17 mouse cellular contexts compared by ENCODE assay signal in genomic region chr6:125344084-125344483, GRCm38 (mm10). TPM values are rescaled to one million over a fixed set of nuclear protein-coding genes. Genes with fewer than 3 reads are reported as not detected.
DNase-seq lines count a peak whose midpoint lies in the region; ATAC-seq and TF ChIP-seq lines count a peak whose summit lies in the region.
"Had no signal": no experiment of that assay in that cellular context is flagged by ENCODE, and none has a peak within 500 bp of the region (broad histone marks: within the 10 kb centered on the region; RNA-seq: fewer than 3 reads in every experiment).

No protein-coding gene starts in this region.

- intact Hi-C loops in gastrocnemius, adult 2 months (cut with DNase I), result no loop called here

- H3K4me1 ChIP-seq in lung, adult 2 months (ENCODE audit: control insufficient read depth, insufficient read depth, low read length), result peaks cover 38% of the 10 kb centered on the region
- H3K4me1 ChIP-seq in stomach, embryonic 15.5 days, result peaks cover 17% of the 10 kb centered on the region
- peaks cover 6% of the 10 kb centered on the region for H3K4me1 ChIP-seq in neural tube, embryonic 15.5 days

- no peak for TF ChIP-seq CTCF in gastrocnemius, adult 2 months (IDR thresholded peaks at IDR 0.05)
- TF ChIP-seq CTCF in lung, adult 2 months (IDR thresholded peaks at IDR 0.05; ENCODE audit: insufficient read depth, low read length), result no peak

- no peak for ATAC-seq in stomach, embryonic 15.5 days (ENCODE audit: insufficient read depth, low FRiP score, low read depth)
- ATAC-seq in neural tube, embryonic 15.5 days (ENCODE audit: low FRiP score), result no peak
- ATAC-seq: inflammation-experienced regulatory T-cells, adult 6 months had no signal

- H3K9ac ChIP-seq in stomach, embryonic 15.5 days, result no peak overlapping the region
- no peak overlapping the region for H3K9ac ChIP-seq in neural tube, embryonic 15.5 days (replicated peaks)
- H3K9ac ChIP-seq: forebrain, embryonic 12.5 days; neural tube, embryonic 13.5 days had no signal

- H3K4me2 ChIP-seq in stomach, embryonic 15.5 days, result peak overlapping the region; percentile 21
- no peak overlapping the region for H3K4me2 ChIP-seq in neural tube, embryonic 15.5 days
- H3K4me2 ChIP-seq: forebrain, embryonic 12.5 days; midbrain, embryonic 11.5 days; neural tube, embryonic 13.5 days had no signal

- H3K9me3 ChIP-seq in stomach, embryonic 15.5 days, result no peaks in the 10 kb centered on the region
- H3K9me3 ChIP-seq in neural tube, embryonic 15.5 days (replicated peaks), result no peaks in the 10 kb centered on the region
- H3K9me3 ChIP-seq: forebrain, embryonic 12.5 days; neural tube, embryonic 13.5 days had no signal

- no peaks in the 10 kb centered on the region for H3K27me3 ChIP-seq in stomach, embryonic 15.5 days (replicated peaks)
- 0 out of 2 replicates have a peak, but pooled peaks cover 6% of the 10 kb centered on the region for H3K27me3 ChIP-seq in neural tube, embryonic 15.5 days (replicated peaks)

- no peak for TF ChIP-seq POLR2A in lung, adult 2 months (IDR thresholded peaks at IDR 0.05; ENCODE audit: borderline replicate concordance, extremely low read depth, low read depth, low read length)

- H3K4me3 ChIP-seq in gastrocnemius, adult 2 months, result no peak overlapping the region
- no peak overlapping the region for H3K4me3 ChIP-seq in lung, adult 2 months (replicated peaks; ENCODE audit: extremely low read depth, low read depth, low read length)
- H3K4me3 ChIP-seq in stomach, embryonic 15.5 days (replicated peaks), result no peak overlapping the region
- no peak overlapping the region for H3K4me3 ChIP-seq in neural tube, embryonic 15.5 days (replicated peaks)
- H3K4me3 ChIP-seq: forebrain, embryonic 12.5 days; neural tube, embryonic 13.5 days had no signal

- 22% methylated on average over 8 of the region's 8 CpGs for WGBS in lung, adult 2 months
- 24% methylated on average over 8 of the region's 8 CpGs for WGBS in stomach, embryonic 15.5 days
- WGBS in neural tube, embryonic 15.5 days, result 53% methylated on average over 8 of the region's 8 CpGs

- H3K27ac ChIP-seq in gastrocnemius, adult 2 months, result peak overlapping the region; percentile 46
- peak overlapping the region; percentile 74 for H3K27ac ChIP-seq in stomach, embryonic 15.5 days
- H3K27ac ChIP-seq in neural tube, embryonic 15.5 days (replicated peaks), result no peak overlapping the region
- H3K27ac ChIP-seq: forebrain, embryonic 12.5 days; neural tube, embryonic 13.5 days had no signal

- no peak for DNase-seq in gastrocnemius, adult 2 months
- DNase-seq in gastrocnemius, postnatal 10 days, result no peak
- DNase-seq in lung, adult 18-20 months, result peak; percentile 63 to 80
- no peak for DNase-seq in lung, adult 2 months
- DNase-seq in kidney, postnatal 25 days, result peak; percentile 50 to 75
- DNase-seq in cerebellum, adult 11 months, result no peak
- DNase-seq: adrenal gland, postnatal 14 days; cerebellum, postnatal 14 days; right cerebral cortex, postnatal 4 days had no signal

- H3K36me3 ChIP-seq in stomach, embryonic 15.5 days, result no peaks in the 10 kb centered on the region
- no peaks in the 10 kb centered on the region for H3K36me3 ChIP-seq in neural tube, embryonic 15.5 days
- H3K36me3 ChIP-seq: forebrain, embryonic 12.5 days; neural tube, embryonic 13.5 days had no signal

RNA-seq across cellular contexts. Expression of gene Tnfrsf1a, which starts 5.1 kb away (rescaled TPM):
- 10 to 100 TPM; 25.8 to 26.2 TPM for total RNA-seq in gastrocnemius, adult 2 months (2021)
- 10 to 100 TPM; 43.8 to 58.8 TPM for total RNA-seq in gastrocnemius, postnatal 10 days (2021)
- polyA plus RNA-seq in lung, adult 2 months (2012; rRNA removed), result 186 and 200 TPM in 2 replicates
- polyA plus RNA-seq in stomach, embryonic 15.5 days (2015; fragmentation: Nextera tagmentation; extraction: Ambion mirVana), result 67.6 and 69.5 TPM in 2 replicates
- 13.6 and 28.4 TPM in 2 replicates for polyA plus RNA-seq in neural tube, embryonic 15.5 days (2015; fragmentation: Nextera tagmentation; extraction: Ambion mirVana)

RNA-seq across cellular contexts. Expression of gene Scnn1a, which starts 23.6 kb away (rescaled TPM):
- total RNA-seq in gastrocnemius, adult 2 months (2021), result under 1 TPM; 0.10 to 0.14 TPM
- total RNA-seq in gastrocnemius, postnatal 10 days (2021), result under 1 TPM; 0.31 to 0.43 TPM
- 245 and 249 TPM in 2 replicates for polyA plus RNA-seq in lung, adult 2 months (2012; rRNA removed)
- polyA plus RNA-seq in stomach, embryonic 15.5 days (2015; fragmentation: Nextera tagmentation; extraction: Ambion mirVana), result 3.1 and 3.8 TPM in 2 replicates
- 0.44 and 2.6 TPM in 2 replicates for polyA plus RNA-seq in neural tube, embryonic 15.5 days (2015; fragmentation: Nextera tagmentation; extraction: Ambion mirVana)
- polyA plus RNA-seq: inflammation-experienced regulatory T-cells, adult 6 months had no signal

RNA-seq across cellular contexts. Expression of gene Ltbr, which starts 30.4 kb away (rescaled TPM):
- 10 to 100 TPM; 20.3 to 21.2 TPM for total RNA-seq in gastrocnemius, adult 2 months (2021)
- total RNA-seq in gastrocnemius, postnatal 10 days (2021), result 10 to 100 TPM; 34.0 to 36.1 TPM
- polyA plus RNA-seq in lung, adult 2 months (2012; rRNA removed), result 107 and 116 TPM in 2 replicates
- 62.7 and 64.5 TPM in 2 replicates for polyA plus RNA-seq in stomach, embryonic 15.5 days (2015; fragmentation: Nextera tagmentation; extraction: Ambion mirVana)
- 19.5 and 28.1 TPM in 2 replicates for polyA plus RNA-seq in neural tube, embryonic 15.5 days (2015; fragmentation: Nextera tagmentation; extraction: Ambion mirVana)

RNA-seq across cellular contexts. Expression of gene Plekhg6, which starts 36.5 kb away (rescaled TPM):
- not detected for total RNA-seq in gastrocnemius, adult 2 months (2021)
- under 1 TPM in 1 of 2 experiments, not detected in 1; 0.07 TPM for total RNA-seq in gastrocnemius, postnatal 10 days (2021)
- polyA plus RNA-seq in lung, adult 2 months (2012; rRNA removed), result 1.3 and 2.6 TPM in 2 replicates
- polyA plus RNA-seq in stomach, embryonic 15.5 days (2015; fragmentation: Nextera tagmentation; extraction: Ambion mirVana), result 3.1 and 3.9 TPM in 2 replicates
- 0.23 and 0.70 TPM in 2 replicates for polyA plus RNA-seq in neural tube, embryonic 15.5 days (2015; fragmentation: Nextera tagmentation; extraction: Ambion mirVana)
- total RNA-seq: granulocyte monocyte progenitor cell, adult 5-6 weeks had no signal
- polyA plus RNA-seq: inflammation-experienced regulatory T-cells, adult 6 months; midbrain, embryonic 11.5 days; neural tube, embryonic 13.5 days had no signal

RNA-seq across cellular contexts. Expression of gene Tuba3a, which starts 58.2 kb away (rescaled TPM):
- total RNA-seq in gastrocnemius, adult 2 months (2021), result not detected
- total RNA-seq in gastrocnemius, postnatal 10 days (2021), result not detected
- 0.17 and 0.19 TPM in 2 replicates for polyA plus RNA-seq in lung, adult 2 months (2012; rRNA removed)
- polyA plus RNA-seq in stomach, embryonic 15.5 days (2015; fragmentation: Nextera tagmentation; extraction: Ambion mirVana), result 0.12 TPM in 2 replicates
- not detected in 2 replicates for polyA plus RNA-seq in neural tube, embryonic 15.5 days (2015; fragmentation: Nextera tagmentation; extraction: Ambion mirVana)
- total RNA-seq: adrenal gland, postnatal 14 days; granulocyte monocyte progenitor cell, adult 5-6 weeks; left cerebral cortex, postnatal 36 days had no signal
- polyA plus RNA-seq: forebrain, embryonic 12.5 days; neural tube, embryonic 13.5 days had no signal

Comparison
In these comparisons a context has a peak if more than half of its experiments do, and no peak if none do; other contexts are left out.
1. DNase-seq: peak in lung, adult 18-20 months (2 of 2) and kidney, postnatal 25 days (2 of 2); none in gastrocnemius, adult 2 months (single experiment), gastrocnemius, postnatal 10 days (single experiment), lung, adult 2 months (single experiment) and cerebellum, adult 11 months (single experiment).
2. RNA of gene Scnn1a, which starts 23.6 kb away (polyA plus RNA-seq): 245 to 249 TPM in lung, adult 2 months; 3.1 to 3.8 TPM in stomach, embryonic 15.5 days and 0.44 to 2.6 TPM in neural tube, embryonic 15.5 days; every median in the first group is over 10 times any median in the second.